Mouse (Mus musculus) layer of hippocampus, adult 9-11 months (tissue): ENCODE measurements around the gene Metrn.

Source experiments
- DNase-seq: peaks from one replicate; pipeline ENCODE4 v3.0.0; 2022

The Metrn gene

DNA sequence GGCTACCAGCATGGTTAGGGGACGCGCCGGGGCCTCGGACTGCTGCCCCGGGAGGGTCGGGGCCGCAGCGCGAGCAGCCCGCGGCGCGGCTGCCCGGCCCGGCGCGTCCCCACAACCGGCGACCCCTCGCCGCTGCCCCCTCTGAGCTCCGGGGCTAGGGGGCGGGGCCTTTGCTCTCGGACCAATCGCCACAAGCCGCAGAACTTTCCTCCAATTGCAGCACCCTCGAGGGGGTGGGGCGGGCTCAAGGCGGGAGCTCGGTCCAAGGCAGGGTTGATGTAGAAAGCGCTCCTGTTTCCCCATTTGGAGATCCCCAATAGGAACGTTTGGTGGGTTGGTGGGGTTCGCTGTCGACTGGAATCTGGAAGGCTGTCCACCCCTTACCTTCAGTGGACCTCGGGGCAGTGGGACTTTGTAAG lies at the start of gene Metrn:
TSS of gene Metrn (minus strand) at position 186 of the 419 bp plus-strand sequence.
- DNase-seq, result peak; percentile 83

DNA sequence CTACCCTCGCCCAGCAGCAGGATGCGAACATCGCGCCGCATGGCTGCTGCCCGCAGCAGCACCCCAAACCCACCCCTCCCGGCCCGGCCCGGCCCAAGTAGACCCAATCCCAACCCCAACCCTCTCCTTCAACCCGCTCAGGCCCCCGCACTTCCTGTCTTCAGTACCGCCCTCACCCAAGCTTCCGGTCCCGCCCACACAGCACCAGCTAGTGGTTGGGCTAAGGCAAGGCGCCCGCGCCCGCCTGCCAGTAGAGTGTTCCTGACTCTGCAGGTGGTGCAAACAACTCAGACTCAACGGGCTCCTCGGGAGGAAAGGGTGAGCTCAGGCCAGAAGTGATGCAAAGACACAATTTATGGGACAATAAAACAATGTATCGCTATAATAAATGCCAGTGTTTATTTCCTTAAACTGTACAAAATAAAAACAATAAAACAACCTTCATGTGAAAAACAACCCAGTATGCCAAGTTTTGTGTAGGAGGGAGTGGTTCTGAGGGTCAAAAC lies 47.5 kb upstream of the Metrn start, which contains the start of gene Rhot2:
TSS of gene Rhot2 (minus strand) at position 456 of the 506 bp plus-strand sequence.
- peak; percentile 97 for DNase-seq

DNA sequence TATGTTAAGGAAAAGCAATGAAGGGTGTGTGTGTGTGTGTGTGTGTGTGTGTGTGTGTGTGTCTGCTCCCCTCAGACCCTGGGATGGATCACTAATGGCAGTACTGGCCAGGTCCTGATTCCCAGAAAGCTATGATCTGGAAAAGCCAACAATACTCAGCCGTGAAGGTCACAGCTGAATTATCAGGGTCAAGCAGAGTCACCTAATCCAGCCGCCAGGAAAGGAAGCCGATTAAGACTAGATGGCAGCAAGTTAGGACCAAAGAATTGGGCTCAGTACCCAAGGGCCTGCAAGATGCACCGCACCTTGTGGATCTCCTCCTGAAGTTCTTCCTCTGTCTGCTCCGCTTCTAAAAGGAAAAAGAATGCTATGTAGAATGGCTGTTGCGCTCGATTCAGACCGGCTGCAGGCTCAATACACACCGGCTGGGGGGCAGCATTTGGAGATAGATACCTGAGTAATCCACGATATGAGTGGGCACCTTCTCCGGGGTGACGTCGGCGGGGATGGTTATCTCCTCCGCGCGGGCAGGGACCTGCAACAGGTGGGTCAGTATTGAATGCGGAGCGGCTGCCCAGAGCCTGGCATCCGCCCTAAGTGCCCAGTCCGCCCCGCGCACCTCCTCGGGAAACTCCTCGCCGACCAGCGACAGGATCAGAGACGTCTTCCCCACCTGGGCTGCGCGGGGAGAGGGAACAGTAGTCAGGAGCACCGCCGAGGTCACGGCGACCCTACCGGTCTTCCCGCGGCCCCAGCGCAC lies 46.9 kb upstream of the Metrn start:
- no peak for DNase-seq

DNA sequence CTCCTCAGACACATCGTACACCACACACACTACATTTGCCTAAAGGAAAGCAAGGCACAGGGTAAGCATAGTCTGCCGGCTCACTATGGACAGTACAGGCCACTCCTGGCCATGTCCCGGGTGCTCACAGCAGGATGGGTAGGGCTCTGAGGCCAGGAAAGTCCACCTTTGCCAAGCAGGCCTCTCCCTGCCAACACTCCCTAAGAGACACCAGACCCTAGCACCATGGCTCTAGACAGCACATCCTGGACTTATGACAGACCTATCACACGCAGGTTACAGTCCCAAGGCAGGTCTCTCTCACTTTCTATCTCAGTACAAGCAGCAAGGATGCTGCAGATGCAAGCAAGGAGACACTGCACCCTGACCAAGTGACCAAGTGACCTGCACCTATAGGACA lies 46.2 kb upstream of the Metrn start:
- DNase-seq, result no peak

DNA sequence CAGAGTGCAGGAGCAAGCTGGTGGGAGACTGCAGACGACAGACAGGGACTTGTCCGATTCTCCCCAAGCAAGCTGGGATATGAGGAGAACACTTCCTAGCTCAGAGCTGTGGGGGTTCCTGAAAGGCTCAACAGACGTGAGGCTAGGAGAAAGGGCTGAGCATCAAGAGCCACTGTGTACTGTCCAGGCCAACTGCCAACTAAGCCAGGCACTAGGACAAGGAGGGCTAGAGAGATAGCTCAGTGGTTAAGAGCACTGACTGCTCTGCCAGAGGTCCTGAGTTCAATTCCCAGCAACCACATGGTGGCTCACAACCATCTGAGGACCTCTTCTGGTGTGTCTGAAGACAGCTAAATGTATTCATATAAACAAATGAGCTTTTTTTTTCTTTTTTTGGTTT lies 45.6 kb upstream of the Metrn start:
- DNase-seq, result no peak

DNA sequence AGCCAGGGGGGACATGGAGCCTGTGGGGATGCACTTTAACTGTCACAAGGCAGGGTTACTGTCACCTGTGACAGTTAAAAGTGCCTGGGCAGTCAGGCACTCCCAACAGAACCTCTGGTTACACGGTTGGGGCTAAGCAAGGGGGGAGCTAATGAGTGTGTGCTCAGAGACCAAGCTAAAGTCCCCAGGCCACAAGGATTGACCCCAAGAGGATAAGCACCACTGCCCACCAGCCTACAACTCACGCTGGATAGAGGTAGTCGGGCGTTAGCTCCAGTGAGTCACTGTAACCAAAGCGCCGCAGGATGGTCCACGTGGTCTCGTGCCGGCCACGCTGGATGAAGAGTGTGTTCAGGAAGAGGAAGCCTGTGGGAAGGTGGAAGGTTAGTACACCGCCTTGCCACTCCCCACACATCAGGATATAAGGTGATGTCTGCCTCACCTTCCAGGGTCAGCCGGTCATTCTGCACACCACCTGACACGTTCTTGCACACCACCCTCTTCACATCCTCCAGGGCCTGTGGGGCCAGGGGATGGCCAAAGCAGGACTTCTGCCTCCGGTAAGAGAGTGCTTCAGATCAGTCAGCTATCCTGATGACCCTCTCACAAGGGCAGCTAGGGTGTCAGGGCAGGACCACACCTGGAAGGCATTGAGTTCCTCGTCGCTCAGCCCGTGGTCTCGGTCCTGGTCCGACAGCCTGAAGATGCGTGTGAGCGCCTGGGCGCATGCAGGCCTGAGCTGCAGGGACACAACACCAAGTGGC lies 44.4 kb upstream of the Metrn start, which contains the start of gene Gm20683:
TSS of gene Gm20683 (minus strand) at position 647 of the 764 bp plus-strand sequence.
- no peak for DNase-seq

DNA sequence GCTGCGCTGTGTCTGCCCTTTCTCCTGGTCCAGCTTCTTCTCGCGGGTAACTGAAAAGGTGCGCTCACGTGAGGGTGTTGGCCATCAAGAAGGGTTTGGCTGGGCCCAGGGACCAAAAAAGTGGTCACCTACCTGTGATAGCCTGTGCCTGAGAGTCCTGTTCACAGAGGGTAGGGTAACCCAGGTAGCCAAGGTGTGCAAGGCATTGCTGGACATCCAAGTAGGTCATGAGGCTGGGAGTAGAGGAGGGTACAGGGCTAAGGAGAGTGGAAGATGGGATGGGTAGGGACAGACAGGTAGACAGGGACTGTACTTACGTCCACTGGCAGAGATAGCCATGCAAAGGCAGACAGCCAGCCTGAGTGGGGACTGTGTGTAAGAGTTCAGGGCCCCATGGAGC lies 43.6 kb upstream of the Metrn start:
- no peak for DNase-seq

DNA sequence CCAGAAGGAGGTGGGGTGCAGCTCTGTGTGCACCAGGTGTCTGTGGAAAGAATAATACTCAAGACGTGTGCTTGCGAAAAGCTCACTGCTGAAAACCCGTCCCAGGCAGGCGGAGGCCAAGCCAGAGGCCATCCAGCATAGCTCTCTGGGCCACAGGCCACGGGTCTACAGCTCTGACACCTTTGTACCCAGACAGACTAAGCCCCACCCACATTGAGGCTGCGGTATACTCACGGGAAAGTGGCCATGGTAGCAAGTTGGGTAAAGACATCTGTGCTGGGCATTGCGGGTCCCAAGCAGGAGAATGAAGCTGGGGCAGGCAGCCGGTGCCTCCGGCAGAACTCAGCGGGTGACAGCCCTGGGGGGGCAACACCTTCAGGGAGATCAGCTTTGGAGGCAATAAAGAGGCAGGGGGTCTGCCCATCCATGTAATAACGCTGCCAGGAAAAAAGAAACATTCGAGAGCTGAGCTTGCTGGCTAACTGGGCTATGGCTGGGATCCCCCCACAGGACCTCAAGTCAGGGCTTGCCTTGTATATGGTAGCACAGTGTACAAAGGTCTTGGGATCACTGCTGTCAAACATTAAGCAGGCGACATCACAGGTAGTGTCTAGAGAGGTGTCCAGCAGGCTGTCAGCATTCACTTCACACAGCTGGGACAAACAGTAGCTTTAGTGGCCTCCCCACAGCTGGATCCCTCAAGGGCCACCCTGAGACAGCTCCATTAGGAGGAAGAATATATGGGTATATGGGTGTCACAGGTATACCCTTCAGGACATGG lies 42.7 kb upstream of the Metrn start:
- no peak for DNase-seq

DNA sequence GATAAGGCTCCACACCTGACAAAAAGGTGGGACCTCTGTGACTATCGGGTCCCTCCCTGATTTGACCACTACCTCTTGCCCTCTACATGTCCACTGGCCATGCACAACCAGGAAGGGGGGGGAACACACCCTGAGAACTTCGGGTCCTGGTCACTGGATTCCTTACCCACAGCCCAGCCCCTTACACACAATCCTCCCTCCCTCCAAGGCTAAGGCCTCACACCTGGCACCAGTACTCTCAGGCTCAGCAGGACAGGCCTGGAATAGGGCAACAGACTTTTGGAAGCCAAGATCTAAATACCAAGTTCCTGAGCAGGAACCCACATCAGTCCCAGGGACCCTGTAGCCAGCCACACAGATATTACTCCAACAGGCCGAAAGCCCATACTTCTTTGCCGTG lies 42.0 kb upstream of the Metrn start:
- DNase-seq, result no peak

DNA sequence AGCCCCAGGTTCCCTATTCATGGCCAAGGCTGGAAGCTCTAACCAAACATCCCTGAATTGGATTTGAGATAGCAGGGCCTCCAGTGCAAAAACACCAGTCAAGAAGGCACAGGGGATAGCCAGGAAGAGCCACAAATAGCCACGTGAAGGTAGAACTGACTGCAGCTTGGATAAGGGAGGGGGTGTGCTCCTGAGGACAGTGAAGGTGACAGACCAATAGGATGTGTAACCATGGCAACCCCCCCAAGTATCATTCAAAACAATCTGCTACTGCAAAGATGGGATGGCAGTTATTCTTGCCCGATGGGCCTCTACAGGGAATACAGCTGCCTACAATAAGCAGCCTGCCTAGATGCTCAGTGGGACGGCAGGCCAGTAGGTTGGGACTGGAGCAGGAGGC lies 40.6 kb upstream of the Metrn start:
- DNase-seq, result no peak

DNA sequence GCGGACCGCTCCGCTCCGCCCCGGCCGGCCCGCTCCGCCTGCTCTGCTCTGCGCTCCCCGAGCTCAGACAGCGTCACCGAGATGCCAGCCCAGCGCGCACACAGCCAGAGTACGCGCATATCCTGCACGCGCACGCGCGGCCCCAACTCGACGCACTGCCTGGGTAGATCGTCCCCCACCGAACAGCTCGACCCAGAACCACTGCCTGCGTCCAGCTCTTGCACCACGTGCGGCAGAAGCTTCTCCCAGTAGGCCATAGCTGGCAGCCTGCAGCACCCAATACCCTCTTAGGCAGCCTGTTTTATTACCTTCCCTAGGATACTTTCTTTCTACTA lies 40.1 kb upstream of the Metrn start, which contains the start of gene Rhbdl1:
TSS of gene Rhbdl1 (minus strand) at position 220 of the 335 bp plus-strand sequence.
- DNase-seq, result peak; percentile 88

DNA sequence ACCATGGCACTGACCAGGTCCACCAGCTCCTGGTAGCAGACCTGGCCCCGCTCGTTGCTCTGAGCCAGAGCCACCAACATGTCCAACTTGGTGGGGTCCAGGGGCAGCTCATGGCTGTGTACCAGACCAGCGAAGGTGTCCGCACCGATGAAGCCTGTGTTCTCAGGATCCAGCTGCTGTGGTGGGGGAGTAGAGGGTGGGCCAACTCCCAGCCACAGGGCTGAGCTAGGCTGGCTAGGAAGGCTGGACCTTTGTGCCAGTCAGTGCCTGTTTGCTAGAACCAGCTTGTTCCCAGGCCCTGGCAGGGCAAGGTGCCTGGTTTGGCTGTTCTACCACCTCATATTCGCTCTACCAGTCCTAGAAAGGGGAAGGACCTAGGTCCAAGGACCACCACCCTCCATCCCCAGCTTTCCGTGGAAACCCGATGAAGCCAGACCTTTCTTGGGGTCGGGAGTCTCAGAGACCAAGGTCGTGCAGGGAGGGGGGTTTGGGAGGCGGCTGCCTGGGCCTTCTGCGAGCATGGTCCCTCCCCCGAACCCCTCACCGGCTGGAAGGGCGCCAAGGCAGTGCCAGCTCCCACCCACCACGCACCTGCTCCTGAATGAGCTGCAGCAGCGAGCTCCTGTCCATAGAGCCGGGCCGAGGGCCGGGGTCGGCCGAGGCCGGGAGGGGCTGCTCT lies 39.6 kb upstream of the Metrn start:
- DNase-seq, result no peak

DNA sequence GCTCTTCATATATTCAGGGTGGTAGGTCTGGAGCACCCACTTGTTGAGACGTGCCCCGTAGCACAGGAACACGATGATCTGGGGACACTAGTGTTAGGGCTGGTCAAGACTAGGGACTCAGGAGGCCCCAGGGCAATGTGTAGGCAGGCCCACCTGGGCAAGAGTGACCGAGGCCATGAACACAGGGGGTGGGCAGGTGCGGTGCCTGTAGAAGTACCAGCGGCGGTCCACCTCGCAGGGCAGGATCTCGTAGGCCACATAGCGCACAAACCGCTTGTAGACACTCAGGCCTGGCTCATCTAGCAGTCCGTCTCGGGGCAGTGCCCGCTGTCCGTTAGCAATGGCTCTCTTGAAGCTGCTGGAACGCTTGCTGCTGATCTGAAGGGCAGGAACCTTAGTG lies 38.9 kb upstream of the Metrn start:
- DNase-seq, result no peak

DNA sequence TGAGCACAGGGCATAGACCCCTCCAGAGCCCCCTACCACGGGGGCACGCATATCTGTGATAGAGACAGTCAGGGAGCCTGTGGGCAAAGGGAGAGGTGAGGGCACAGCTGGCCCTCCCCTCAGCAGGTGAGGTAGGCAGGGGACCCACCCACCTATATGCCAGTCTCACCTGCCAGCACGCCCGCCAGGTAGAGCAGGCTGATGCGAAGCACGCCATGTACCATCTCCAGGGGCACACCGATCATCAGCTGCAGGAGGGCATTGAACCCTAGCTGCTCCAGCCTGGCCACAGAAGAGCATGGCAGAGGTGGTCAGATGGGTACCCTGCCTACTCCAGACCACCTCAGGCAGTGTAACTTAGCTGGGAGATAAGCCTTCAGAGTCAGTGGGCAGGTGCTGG lies 38.4 kb upstream of the Metrn start:
- DNase-seq, result no peak

DNA sequence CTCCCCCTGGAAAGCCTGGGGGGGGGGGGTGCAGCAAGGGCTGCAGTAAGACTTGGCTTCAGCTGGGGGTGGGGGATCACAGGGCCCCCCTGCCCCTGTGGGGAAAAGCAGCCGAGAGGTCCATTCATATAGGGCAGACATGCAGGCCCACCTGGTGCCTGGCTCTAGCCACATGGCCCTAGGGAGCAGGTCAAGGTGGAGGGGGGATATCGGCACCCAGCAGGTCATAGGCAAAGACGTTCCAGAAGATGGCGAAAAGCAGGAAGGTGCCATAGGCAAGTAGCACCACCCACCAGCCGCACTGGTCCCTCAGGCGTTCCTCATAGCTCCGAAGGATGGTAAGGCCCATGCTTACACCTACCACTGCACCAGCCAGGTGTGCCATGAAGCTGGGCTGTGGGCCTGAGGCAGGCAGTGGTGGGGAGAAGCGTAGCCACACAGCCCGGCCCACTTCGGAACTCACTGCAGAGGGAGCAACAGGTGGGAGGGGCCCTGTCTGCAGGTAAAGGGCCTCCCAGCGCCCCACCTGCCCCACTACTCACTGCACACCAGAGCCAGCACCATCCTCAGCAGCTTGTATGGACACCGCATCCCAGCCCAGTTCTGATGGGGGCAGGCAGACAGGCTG lies 37.8 kb upstream of the Metrn start:
- DNase-seq, result no peak

DNA sequence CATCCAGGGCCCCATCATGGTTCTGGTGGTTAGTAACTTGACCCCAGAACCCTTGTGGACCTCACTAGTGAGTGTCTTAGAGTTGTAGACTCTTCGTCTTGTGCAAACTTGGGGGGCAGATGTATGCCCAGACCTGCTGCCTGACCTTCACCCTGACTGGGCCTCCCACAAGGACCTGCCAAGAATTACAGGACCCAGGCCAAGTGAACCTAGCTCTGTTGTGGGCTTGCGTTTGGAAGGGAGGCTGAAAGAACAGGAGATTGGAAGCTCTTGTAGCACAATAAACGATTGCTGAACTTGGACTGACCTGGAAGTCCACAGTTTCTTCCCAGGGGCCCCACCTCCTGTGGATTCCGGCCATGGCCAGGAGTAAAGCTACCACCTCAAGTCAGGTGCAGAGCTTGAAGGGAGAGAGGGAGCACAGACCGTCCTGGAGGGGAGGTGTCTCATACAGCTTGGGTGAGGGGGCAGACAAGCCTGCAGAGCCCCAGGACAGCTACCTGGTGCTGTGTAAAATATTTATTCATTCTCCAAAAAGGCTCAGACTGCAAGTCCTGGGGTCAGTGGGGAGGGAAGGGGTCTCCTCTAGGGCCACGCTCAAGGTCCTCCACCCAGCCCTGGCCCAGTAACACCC lies 37.1 kb upstream of the Metrn start:
- DNase-seq, result no peak

DNA sequence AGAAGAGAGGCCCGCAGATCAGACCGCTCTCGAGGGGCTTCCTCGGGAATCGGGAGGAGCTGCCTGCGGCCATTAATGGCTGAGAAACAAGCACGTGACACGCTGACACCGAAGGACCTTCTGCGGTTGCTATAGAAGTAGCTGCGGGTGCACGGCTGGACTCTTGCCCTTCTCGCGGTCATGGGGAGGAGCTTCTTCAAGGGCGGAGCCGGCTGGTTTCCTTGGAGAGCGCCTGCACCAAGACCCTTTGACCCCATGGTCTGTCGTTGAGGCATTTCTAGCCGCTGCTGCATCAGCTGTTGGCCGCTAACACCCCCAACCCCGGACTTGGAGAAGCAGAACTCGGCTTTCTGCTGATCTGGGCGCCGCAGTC lies 36.3 kb upstream of the Metrn start, which contains the start of gene Stub1:
TSS of gene Stub1 (minus strand) at position 114 of the 373 bp plus-strand sequence.
- peak; percentile 94 for DNase-seq

DNA sequence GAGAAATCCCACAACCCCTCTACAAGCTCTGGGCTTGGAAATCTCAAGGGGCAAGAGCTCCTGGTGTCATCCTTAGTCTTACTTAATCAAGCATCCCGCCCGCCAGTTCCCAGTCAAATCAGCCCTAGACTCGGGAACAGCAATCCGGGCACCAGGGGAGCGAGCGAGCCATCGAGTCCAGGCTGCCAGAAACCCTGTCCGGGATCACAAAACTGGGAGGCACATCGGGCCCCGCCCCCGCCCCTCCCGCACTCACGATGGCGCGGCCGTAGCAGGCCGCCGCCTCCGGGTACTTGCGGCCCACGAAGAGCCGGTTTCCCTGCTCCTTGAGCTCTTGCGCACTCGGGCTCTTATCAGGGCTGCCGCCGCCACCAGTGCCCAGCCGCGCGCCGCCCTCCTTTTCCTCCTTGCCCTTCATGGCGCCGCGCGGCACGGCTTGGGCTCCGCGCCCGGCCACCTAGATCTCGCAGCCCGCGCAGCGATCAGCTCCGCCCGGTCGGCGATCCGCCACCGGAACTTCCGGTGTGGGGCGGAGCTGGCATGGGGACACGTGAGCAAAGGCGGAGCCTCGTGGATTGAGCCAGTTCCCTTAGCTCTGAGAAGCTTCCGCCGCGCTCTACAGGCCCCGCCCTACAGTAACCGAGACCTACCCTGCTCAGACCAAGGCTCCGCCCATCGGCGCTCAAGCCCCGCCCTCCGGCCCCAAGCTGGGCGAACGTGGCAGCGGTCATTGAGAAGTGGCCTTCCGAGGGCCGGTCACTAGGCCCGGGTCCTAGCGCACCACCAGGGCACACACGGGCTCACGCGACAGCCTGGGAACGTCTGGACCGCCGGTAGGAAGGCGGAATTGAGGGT lies 35.7 kb upstream of the Metrn start:
- DNase-seq, result peak; percentile 100

DNA sequence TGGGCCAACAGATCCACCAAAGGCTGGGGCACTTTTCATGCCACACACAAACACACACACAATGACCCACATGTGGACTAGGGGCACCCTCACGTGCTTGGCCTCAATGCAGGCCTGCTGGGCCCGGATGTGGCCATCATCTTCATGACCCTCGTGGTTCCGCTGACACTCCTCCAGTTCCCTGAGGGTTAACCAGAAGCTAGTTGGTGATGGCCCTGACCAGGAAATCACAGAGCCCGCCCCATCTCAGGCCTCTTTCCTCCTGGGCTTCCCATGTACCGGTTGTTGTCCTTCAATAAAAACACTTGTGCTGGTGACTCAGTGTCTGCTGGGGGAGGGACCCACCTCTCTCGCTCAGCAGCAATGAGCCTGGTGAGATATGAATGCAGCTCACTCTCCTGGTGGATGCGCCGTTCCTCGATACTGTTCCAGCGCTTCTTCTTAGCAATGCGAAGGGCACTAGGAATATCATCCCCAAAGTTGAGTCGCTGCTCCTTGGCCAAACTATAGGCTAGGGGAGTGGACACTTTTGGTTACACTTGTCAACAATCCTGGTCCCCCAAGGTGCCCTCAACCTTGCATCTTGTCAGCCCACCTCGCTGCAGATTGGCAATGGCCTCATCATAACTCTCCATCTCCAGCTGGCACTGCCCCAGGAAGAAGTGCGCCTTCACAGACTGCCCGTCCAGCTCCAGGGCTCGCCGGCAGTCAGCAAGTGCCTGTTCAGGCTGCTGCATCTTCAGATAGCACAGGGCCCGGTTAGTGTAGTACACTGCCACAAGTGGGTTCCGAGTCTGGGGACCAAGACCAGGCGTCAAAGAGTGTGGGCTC lies 34.7 kb upstream of the Metrn start:
- no peak for DNase-seq
